Mouse (Mus musculus): ENCODE results near the gene Bub1b.
"Not testable (repeated sequence)": the region's sequence is repeated elsewhere in the genome, so short reads cannot be mapped to it uniquely, and the experiment has no call there.

Bub1b gene

DNA sequence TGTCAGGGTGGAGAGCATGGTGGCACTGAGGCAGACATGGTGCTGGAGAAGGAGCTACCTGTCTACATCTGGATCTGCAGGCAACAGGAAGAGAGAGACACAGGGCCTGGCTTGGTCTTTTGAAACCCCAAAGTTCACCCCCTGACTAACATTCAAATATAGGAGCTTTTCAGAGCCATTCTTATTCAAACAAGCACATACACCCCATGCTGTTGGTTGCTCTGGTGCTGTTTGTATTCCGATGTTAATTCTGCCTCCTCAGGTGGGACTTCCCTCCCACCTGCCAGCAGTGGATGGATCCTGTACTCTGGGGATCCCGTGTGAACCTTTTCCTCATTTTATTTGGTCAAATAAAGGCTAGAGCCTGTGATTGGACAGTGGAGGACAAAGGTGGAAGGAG is 22.1 kb downstream of the Bub1b start:
- DNase-seq (ENCODE audit: low spot score), result no peak

DNA sequence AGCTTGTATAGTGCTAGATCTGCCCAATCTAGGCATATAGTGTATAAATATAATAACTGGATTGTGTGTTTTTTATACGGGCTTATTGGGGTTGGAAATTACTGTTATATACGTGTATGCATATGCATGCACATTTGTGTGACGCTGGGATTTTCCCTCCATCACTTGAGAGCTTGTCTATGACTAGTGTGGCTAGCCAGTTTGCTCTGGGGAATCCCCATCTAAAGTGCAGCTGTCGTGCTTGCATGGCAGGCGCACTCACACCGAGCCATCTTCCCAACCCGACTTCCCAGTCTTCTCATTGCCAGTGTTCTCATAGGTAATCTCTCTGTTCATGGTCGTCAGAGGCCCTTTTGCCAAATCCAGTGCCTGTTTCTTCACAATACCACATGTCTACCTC is 22.6 kb downstream of the Bub1b start:
- no peak for DNase-seq (ENCODE audit: low spot score)

DNA sequence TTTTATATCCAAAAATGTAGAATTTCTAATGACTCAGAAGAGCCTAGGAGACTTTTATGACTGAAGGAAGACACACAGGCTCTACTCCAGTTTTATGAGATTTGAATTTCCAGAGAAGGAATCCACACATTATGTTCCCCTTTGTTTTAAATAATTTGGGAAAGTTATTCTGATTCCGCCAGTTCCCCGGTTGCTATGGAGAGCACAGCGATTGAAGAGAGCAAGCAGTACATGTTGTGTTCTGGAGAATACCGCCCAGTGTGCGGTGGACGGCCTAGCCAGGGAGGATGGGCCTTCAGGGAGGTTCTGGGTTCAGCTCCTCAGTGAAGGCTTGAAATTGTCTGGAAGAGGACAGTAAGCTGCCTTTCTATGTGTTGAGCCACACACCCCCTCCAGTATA is 31.3 kb downstream of the Bub1b start:
- DNase-seq (ENCODE audit: low spot score), result no peak

DNA sequence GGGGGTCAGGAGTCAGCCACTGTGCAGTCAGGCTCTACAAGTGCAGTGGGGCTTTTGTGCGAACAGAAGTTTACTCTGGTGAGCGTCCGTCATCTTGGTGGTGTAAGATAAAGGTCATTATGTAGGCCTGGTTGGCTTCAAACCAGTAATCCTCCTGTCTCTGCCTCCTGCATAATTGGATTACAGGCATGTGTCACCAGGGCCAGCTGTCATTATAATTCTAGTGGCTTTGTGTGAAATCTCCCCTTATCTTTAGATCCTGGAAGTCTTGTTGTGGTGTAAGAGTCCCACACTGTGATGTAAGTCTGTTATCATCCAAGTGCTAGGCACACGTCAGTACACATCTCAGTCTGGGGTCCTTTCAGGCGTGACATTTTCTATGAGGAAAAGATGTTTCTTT is 35.4 kb downstream of the Bub1b start:
- DNase-seq (ENCODE audit: low spot score), result no peak

DNA sequence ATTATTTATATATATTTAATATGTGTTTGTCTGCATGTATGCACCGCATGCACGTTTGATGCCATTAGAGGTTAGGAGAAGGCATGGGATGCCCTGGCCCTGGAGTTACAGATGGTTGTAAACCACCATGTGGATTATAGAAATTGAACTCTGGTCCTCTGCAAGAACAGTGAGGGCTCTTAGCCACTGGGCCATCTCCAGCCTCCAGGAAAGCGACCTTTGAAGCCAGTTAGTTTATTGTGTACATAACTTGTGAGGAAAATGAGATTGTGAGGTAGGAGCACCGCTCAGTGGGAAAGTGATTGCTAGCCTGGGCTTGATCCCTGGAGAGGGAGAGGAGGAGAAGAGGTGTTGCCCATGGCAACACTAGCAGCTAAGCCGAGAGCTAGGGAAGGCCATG is 39.2 kb downstream of the Bub1b start:
- no peak for DNase-seq (ENCODE audit: low spot score)

DNA sequence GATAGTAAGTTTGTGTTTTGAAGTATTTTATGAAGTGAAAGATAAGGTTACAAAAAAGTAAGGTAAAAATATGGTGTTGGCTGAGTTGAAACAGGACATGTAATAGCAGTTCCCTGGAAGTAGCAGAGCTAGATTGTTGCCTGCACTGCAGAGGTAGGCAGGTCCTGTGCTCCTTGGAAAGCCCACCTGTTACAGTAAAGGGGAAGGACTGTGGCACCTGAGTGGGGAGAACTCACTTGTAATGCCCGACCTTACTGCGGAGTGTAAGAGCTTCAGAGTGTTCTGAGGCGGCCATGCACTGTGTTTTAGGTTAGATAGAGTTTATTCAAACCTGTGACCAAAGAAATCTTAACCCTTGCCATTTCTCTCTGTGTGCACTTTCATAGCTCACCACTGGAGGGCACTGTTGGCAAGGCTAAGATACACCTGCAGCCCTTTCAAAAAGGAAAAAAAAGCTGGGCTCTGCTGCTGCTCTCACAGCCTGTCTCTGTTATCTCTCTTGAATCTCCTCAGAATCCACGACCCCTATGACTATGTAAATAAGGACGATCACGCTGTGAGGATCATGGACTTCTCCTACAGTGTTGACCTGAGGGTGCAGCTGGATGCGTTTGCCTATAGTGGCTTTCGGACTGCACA is 40.0 kb downstream of the Bub1b start:
- DNase-seq (ENCODE audit: low spot score), result peak; percentile 32

DNA sequence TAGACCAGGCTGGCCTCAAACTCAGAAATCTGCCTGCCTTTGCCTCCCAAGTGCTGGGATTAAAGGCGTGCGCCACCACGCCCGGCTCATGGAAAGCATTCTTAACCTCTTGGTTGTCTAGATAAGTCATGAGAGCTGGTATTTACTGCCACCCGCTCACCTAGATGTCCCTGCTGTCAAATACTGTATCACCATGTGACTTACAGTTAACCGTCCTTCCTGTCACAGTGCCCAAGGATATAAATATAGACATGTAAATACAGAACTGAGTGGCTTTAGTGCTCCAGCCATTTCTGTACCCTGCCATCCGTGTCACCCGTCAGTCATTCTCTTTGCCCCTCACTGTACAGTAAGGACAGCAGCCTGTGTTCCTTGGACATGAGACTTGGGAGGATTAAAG is 40.7 kb downstream of the Bub1b start:
- no peak for DNase-seq (ENCODE audit: low spot score)

DNA sequence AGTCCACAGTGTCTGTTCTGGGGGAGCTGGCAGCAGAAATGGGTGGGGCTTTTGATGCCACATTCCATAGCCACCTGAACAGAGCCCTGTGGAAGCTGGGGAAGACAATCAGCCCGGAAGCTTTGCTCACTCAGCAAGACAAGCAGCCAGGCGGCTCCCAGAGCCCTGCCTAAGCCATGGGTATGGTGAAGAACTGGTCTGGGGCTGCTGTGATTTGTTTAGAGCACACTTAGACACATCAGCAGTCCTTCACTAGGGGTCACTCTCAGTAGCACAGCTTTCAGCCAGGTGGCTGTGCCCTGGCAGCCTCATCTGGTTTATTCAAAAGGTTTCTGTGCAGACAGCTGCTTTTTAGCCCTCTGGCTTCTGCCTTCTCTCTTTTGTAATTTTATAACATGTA is 43.1 kb downstream of the Bub1b start:
- no peak for DNase-seq (ENCODE audit: low spot score)

DNA sequence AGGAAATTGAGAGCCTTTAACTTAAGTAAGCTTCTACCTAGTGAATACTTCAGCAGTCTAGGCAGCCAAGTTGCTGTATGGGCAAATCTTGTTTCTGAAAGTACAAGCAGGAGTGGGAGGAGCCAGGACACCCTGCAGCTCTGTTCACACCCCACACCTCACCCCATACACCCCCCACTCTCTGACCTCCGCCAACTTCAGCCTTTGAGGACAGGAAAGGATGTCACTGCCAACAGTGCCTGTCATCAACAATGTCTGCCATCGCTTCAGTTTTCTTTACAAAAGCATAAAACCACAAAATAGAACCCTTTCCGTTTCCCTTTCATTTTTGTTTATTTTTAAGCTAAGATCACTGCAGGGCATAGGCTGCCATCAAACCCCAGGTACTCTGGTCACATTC is 44.4 kb downstream of the Bub1b start:
- no peak for DNase-seq (ENCODE audit: low spot score)

DNA sequence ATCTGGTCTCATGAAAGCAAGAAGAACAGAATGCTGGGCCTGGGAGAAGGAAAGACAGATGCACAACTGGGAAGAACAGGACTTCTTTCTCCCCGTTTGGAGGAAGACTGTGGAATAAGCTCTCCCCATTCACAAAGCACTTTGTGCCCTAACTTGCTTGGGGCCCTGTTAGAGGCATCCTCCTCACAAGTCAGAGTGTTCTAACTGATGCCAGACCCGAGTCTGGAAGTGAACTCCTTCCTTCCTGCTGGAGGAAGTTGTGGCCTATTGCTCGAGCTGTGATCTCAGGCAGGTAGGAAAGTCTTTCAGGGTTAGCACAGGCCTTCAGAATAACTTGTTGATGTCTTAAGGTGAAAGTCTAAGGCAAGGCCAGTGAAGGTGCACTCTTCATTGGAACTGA is 44.9 kb downstream of the Bub1b start:
- no peak for DNase-seq (ENCODE audit: low spot score)

DNA sequence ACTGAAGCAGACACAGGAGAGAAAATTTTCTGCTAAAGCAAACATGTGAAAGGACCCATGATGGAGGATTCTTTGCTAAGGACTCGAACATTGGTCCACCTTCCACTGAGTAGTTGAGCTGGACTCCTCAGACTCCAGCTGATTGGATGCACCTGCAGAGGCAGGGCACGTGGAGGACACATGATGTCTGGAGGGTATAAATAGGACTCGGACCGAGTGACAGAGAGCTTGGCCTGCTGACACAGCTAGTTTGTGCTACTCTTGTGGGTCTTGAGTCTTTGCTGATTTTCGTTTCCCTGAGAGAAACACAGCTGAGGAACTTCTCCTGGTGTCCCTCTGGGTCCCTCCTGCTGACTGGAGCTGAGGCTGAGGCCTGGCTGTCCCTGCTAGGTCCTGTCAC is 48.7 kb downstream of the Bub1b start:
- DNase-seq (ENCODE audit: low spot score), result no peak

DNA sequence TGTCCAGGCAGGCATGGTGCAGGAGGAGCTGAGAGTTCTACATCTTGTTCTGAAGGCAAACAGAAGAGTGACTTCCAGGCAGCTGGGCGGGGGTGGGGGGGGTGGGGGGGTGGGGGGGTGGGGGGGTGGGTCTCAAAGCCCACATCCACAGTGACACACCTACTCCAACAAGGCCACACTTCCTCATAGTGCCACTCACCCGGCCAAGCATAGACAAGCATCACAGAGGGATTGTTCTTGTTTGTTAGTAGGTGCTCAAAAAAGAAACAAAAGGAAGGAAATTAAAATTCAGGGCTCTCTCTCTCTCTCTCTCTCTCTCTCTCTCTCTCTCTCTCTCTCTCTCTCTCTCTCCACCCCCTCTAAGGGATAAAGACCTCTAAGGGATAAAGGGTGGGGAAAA is 52.7 kb downstream of the Bub1b start:
- not testable (repeated sequence) for DNase-seq (ENCODE audit: low spot score)

DNA sequence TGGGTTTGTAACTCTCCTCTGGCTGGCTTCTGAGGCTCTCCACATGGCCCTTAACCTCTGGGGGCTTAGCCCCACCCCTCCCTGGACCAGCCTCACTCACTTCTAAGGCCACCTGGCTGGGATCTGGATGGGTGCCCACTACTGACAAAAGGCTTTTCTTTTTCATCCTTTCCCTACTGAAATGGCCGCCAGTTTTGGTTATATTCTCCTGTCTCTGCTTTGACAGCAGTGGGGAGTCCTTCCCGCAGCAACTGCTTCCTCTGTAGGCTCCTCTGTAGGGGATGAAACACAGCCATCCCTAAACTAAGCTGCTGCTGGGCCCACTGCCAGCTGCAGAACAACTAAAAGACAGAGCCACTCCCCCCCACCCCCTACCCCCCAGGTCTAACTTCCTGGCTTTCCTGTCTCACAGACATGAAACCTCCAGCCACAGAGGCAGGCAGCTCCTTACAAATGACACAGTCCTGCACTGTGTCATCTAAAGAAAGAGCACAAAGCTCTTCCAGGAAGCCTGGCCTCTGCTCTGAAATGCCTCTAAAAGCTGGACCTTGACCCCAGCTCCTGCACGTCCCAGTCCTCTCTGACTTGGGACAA is 58.8 kb downstream of the Bub1b start:
- no peak for DNase-seq (ENCODE audit: low spot score)

DNA sequence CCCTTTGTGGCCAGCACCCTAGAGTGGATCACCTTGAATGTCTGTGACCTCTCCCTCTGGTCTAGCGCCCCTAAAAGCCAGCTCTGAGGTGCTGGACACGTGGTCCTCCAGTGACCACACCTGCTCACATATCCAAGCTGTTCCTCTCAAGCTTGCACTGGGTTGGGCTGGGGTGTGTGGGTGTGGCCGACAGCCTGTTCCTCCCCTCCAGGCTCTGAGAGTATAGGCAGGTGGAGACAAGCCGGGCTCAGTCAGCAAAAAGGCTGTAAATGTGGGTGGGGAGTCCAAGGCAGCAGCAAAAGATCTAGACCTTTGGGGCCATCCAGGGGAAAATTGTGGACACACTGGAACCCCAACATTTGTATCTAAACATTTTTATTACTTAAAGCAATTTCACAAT is 60.4 kb downstream of the Bub1b start:
- DNase-seq (ENCODE audit: low spot score), result no peak

DNA sequence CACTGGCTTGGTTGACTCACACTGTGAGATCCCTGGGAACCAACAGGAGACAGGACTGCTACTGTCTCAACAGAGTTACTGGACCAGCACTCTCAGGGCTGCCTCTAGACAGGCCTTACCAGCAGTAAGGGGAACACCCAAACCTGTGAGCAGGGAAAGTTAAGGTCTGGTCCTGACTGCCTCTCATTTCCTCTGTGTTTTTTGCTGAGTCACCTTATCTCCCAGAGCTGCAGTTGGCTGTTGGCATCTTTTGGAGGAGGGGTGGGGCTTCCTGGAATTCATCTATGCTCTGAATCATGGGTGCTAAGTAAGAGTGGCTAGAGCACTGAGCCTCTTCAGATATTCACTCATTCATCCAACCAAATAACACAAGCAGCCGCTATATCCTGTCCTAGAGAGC is 61.1 kb downstream of the Bub1b start:
- DNase-seq (ENCODE audit: low spot score), result no peak

DNA sequence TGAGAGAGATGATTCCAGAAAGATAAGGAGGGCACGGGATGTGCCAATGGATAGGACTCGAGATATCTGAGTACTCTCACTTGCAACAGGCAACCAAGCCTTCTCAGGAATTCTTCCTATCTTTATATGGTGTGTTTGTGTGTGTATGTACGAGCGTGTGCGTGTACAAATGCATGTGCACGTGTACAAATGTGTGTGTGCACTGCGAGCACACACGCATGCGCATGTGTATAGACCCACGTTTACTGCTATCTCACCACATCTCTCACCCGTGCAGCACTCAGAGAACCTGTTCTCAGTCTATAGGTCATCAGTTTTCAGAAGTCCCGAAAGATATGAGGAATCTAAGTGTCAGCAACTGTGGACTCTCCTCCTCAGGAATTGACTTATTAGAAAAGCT is 61.5 kb downstream of the Bub1b start:
- DNase-seq (ENCODE audit: low spot score), result no peak

DNA sequence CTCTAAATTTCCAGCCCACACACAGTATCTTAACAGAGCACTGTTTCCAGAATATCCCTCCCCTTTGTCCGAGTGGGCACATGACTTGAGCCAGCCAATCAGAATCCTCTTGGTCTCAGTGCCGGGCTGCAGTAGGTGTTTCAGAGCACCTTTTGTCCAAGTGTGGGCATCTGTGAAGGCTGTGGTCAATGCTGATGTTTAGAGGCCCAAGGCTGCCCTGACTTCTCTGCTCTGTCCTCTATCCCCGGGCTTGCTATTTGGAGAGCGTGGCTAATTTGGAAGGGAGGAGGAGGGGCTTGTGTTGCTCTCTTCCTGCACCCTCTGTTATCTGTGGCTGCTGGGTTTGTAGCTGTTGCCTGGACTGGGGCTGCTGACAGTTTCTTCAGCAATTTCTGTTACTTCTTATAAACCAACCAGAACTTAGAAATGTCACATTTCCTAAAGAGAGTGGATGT is 62.0 kb downstream of the Bub1b start:
- no peak for DNase-seq (ENCODE audit: low spot score)

DNA sequence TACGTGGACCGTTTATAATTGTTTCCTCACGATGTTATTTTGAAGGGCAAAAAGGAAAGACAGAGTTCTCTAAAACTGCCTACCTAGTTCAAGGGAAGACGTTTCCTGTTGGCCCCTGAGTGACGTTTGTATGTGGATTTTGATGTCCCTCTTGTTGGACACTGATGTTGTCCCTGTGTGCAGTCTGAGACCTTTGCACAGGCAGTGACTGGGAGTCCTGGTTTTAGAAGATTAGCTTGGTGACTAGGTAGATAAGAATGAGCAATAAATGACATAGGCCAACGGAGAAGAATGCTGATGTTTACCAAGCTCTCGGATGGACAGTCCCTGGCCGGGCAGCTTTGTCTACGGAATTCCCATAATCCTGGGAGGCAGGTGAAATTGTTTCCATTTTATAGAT is 63.9 kb downstream of the Bub1b start:
- DNase-seq (ENCODE audit: low spot score), result no peak

DNA sequence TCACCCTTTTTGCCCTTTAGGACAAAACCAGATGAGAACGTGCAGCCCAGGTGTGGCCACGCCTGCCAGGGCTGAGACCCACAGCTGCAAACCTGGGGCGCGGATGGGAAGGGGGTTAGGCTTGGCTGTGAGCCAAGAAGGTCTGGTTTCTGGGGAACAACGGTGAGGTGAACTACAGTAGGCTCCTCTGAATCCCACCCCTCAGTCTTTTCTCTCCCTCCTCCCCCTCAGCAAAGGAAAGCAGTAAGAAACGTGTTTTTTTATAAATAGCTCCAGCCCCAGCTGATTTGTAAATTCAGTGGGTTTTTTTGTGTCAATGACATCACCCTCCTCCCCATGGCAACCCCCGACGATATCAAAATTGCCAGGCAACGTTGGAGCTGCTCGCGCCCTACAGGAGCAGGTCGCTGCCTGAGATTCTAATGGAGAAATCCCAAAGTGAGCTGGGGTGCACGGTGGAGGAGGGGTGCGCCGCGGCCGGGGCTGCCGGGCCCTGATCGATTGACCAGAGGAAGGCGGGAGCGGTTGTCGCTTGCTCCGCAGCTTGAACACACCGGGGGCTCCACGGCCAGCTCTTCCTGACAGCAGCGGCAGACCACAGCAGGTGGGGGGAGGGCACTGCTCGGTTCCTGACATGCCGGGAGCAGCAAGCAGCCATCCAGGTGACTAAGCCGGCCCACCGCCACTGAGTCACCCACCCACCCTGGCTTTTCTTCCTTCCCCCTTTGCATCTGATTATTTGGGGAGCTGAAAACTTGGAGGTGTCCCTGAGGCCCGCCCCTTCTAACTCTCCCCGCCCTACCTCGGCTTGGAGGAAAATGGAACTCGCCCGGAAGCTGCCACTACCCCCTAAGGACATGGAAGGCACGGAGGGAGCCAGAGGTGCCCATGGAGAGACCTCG is 65.1 kb downstream of the Bub1b start, which contains the start of gene Pak6:
Pak6 (plus strand) TSS at position 402 of the 902 bp plus-strand sequence.
- peak; percentile 58 for DNase-seq (ENCODE audit: low spot score)

DNA sequence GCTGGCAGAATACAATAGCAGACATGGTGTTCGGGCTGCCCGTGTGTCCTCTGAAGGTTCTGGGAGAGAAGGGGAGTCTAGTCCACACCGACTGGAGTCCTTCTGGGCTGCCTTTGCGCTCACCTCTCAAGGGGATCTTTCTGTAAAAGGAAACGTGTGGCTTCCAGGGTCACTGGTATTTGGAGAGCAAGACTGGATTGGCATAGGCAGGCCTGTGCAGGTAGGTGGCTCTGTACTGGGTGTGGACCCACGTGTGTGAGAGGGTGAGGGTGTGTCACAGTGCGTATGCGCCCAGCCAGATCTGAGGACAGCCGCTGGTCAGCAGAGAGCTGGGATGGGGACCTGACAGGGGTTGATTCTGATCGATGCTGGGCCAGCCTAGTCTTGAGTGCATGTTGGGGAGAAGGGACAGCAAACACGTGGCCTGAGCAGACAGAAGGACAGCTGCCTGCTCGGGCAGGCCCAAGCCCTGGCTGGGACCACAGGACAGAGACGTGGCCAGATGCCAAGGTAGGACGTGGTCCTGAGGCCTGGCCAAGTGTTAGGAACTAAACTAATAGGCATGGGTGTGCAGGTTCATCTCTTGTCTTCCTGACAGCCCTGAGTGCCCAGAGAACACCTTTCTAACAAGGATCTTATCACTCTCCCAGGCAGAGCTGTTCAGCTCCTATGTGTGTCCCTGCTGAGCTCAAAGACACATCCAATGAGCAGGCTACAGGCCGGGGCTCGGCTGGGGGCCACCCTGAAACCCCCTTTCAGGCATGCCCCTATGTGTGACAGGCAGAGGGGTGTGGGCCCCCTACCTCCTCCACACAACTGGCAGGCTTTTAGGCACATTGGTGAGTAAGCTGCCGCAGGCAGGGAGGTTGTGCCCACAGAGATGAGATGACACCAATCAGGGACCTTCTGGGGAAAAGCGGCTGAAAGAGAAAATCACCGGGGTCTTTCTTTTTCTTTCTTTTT is 66.1 kb downstream of the Bub1b start:
- DNase-seq (ENCODE audit: low spot score), result no peak

DNA sequence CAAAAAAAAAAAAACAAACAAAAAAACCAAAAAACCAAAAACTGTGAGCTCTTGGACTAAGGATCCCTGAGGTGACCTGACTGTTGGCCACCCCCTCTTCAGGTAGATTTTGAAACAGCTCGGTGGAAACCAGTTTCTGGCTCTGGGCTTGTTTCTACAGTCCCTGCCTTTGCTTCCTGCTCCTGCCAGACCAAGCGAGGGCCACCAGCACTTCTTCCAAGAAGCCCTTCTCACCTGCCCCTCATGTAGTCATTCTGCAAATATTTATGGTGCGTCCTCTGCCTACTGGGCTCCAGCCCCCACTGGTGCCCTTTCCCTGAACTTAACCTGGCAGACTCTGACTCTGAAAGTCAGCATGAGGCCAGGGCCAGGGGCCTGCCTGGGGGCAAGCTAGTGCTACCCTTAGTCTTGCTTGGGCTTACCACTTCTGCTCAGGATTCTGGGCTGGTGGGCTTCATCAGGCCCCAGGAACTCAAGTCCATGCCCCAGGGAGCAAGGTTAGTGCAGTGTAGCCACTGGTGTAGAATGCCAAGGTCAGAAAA is 67.0 kb downstream of the Bub1b start:
- DNase-seq (ENCODE audit: low spot score), result no peak

DNA sequence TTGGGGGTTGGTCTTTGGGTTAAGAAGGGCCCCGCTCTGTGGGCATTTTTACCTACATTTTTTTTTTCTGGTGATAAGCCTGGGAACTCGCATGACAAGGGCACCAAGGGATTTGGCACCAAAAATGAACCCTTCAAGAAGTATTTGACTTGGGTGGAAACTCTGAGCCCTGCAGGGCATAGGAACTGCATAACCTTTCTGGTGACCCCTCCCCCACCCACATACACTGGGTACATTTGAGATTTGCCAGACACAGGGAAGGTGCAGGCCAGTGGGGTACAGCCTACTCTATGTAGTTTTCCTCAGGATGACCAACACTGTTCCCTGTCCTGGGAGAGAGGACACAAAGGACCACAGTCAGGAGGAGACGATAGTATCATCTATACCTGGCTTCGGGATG is 67.6 kb downstream of the Bub1b start:
- DNase-seq (ENCODE audit: low spot score), result no peak

All from left cerebral cortex, adult 11 months (tissue).